Mouse (Mus musculus): Measurements from ENCODE around the gene Tead3. TPM values are rescaled to one million over a fixed set of nuclear protein-coding genes. Genes with fewer than 3 reads are reported as not detected.
A peak's percentile ranks its signal among the peaks of the same experiment; 100 is the strongest.

Gene Tead3
- total RNA-seq (2015; ENCODE audit: low replicate concordance) (not detected in 2 replicates), total RNA-seq (2017; ENCODE audit: low replicate concordance) (not detected in 2 replicates)

DNA sequence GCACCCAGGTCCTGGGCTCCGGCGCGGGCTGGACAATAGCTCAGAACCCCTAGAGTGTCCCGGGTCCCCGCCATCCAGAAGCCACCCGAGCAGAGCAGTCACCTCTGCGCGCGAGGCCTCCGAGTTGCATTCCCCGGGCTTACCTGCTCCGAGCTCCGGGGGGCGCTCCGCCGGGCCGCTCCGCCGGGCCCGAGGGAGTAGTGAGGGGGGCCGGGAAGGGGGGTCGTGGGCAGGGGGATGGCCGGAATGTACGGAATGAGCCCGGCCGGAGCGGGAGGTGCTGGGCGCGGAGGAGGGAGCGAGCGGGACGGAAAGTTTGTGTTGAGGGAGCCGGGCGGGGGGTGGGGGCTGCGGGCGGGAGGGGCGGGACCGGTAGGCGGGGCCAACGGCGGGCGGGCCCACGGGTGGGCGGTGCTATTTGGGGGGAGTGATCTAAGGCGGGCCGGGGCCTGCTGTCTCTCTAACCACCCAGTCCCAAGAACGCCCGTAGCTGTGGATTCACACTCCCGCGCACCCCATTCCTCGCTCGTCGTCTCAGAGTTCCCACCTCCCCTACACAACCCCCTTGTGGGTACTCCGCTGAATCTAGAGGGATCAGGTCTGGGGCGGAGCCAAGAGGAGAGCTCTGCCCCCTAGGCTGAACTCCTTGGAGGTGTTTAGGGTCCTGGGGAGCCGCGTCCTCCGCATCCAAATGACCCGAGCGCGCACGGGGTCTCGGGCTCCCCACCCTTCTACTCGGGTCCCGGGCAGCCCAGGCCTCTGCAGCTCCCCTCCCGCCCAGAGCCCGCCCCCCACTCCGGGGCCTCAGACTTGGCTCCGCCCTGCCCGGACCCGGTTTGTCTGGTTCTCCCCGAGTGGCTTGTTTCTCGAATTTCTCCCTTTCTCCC is at the start of gene Tead3:
TSS of gene Tead3 (minus strand) at position 352 of the 887 bp plus-strand sequence.
- ATAC-seq (replicated peaks; ENCODE audit: low FRiP score, poor library complexity, severe bottlenecking), result no peak

- no peak for ATAC-seq (replicated peaks; ENCODE audit: low FRiP score, poor library complexity, severe bottlenecking)
Measured at GRCm38 (mm10) chr17:28394994-28395393, 44.4 kb upstream of the Tead3 start.

- ATAC-seq (replicated peaks; ENCODE audit: low FRiP score, poor library complexity, severe bottlenecking), result no peak
Measured at GRCm38 (mm10) chr17:28394051-28394765, 43.6 kb upstream of the Tead3 start.

DNA sequence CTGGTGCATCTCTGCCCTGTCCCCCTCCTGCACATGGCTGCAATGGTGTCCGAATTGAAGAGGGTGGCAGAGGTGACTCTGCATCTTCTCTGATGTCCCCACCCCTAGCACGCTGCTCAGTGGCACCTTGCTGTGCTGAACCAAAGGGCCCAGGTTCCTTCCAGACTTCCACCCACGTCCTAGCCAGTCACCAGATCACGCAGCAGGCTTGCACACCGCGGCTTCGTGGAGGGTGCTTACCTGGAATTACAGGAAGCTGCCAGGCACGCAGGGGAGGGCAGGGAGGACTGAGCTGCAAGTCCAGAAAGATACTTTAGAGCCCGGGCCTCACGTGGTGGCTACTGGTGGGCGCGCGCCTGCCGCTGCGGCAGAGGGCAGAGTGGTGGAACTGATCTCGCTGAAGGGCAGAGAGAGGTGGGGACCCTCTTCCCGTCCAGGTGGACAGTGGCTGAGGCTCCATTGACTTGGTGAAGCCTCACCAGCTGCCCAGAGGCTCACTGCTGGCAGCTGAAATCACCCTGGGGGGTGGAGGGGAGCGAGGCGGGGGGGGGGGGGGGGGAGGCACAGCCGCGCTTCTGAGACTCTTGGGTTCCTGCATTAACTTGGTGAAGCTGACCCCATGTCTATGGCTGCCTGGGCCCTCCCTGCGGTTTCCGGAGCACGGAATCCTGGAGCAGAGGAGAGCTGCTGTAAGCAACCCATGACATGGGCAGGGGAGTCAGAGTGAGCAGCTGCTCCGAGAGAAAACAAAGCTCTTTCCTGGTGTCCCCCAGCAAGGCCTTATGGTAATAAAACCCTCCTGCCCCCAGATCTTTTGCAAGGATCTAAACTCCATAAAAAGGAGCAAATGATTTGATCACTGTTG is 41.2 kb upstream of the Tead3 start:
- no peak for ATAC-seq (replicated peaks; ENCODE audit: low FRiP score, poor library complexity, severe bottlenecking)

- no peak for ATAC-seq (replicated peaks; ENCODE audit: low FRiP score, poor library complexity, severe bottlenecking)
Measured at GRCm38 (mm10) chr17:28388534-28388933, 37.9 kb upstream of the Tead3 start.

- 0 out of 2 replicates have a peak, but pooled peaks have one; percentile 46 for ATAC-seq (replicated peaks; ENCODE audit: low FRiP score, poor library complexity, severe bottlenecking)
Measured at GRCm38 (mm10) chr17:28386150-28386905, 35.7 kb upstream of the Tead3 start.

DNA sequence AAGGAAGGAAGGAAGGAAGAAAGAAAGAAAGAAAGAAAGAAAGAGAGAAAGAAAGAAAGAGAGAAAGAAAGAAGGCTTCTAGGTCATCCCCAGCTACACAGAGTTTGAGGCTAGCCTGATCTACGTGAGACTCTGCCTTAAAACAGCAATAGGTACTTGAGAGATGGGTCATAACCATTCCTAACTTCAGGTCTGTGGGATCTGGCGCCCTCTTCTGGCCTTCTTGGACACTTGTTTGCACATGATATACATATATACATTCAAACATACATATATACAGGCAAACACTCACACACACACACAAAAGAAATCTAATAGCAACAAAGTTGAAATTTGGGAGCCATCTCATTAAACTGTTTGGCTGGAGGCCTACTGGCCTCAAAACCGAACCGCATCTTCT is 33.7 kb upstream of the Tead3 start:
- ATAC-seq (replicated peaks; ENCODE audit: low FRiP score, poor library complexity, severe bottlenecking), result no peak

GRCm38 (mm10) chr17:28380255-28380654 is 29.6 kb upstream of the Tead3 start:
- ATAC-seq (replicated peaks; ENCODE audit: low FRiP score, poor library complexity, severe bottlenecking), result no peak

- no peak for ATAC-seq (replicated peaks; ENCODE audit: low FRiP score, poor library complexity, severe bottlenecking)
Measured at GRCm38 (mm10) chr17:28375592-28376061, 25.0 kb upstream of the Tead3 start.

DNA sequence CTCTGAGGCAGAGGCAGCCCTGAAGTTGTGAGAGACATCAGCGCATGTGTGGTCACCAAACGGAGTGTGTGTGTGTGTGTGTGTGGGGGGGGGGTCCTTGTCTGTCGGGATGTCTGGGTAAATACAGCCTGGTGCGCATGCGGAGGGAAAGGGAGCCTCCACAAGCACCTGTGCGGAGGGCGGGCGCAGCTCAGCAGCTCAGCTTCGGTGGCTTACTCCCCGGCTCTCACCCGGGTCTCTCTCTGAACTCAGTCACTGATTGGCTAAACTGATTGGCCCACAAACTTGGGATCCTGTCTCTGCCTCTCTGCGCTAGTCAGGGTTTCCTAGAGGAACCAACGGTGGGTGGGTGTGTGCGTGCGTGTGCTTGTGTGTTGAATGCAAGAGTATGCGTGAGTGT is 23.9 kb upstream of the Tead3 start:
- ATAC-seq (replicated peaks; ENCODE audit: low FRiP score, poor library complexity, severe bottlenecking), result no peak

DNA sequence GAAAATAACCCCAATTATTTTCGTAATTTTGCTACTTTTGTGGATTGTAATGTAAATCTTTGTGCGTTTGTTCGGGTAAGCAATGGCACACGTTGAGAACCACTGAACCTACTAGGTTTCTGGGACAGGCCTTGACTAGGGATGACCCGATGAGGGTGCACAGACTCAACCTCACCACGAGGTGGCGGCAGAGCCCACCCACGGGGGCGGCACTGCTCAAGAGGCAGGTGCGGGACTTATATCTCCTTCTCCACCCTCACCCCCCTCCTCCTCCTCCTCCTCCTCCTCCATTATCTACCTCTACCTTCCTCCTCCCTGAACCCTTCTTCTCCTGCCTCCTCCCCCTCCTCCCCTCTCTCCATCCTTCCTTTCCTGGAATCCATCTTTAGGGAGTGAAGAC is 23.2 kb upstream of the Tead3 start:
- ATAC-seq (replicated peaks; ENCODE audit: low FRiP score, poor library complexity, severe bottlenecking), result peak; percentile 80

DNA sequence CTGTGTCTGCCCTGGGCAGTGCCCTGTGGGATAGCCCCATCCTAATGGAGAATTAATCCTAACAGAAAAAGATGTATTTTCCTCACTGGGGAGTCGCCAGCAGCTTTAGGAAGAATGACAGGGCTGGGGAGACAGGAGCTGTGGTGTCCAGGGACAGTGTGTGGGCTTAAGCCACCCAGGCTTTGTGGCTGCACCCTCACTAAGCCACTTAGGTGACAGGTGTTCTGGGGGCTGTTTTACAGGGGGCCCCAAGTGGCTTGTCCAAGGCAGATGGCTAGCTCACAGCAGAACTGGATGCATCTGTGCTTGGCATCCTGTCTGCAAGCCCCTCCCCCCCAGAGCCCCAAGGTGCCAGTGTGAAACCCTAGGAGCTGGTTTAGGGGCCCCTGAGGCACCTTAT is 21.3 kb upstream of the Tead3 start:
- no peak for ATAC-seq (replicated peaks; ENCODE audit: low FRiP score, poor library complexity, severe bottlenecking)

DNA sequence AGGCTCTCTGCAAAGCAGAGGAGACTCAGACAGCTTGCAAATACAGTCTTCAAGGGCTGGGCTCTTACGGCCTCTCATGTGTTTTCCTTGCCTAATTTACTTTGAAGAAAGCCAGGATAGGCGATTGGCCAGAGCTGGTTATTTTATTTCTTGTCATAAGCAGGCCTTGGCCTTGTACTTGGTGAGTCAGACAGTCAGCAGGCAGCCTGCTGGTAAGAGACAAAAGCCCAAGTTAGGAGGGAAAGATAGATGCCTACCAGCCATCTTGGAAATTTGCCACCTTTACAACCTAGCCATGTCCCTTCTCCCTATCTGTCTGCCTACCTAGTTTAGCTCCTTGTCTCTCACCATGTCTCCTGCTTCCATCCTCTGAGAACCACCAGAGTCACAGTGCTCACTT is 20.7 kb upstream of the Tead3 start:
- no peak for ATAC-seq (replicated peaks; ENCODE audit: low FRiP score, poor library complexity, severe bottlenecking)

- no peak for ATAC-seq (replicated peaks; ENCODE audit: low FRiP score, poor library complexity, severe bottlenecking)
Measured at GRCm38 (mm10) chr17:28369056-28369455, 18.4 kb upstream of the Tead3 start.

DNA sequence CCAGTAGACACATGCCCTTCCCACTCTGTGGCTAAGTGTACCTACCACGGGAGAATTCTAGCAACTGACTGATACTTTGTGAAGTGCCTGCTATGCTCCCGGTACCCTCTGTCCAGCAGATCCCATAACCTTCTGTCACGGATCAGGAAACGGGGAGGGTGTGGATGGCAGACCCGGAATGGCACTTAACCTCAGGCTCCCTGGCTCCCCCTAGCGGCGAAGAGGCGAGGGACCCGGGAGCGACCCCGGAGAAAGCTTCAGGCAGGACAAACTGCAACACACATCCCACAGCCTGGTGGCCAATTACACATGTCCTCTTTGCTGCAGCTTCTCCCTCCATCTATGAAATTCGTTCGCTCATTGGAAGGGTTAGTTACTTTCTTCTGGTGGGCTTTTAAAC is 17.8 kb upstream of the Tead3 start:
- ATAC-seq (replicated peaks; ENCODE audit: low FRiP score, poor library complexity, severe bottlenecking), result 0 out of 2 replicates have a peak, but pooled peaks have one; percentile 52

DNA sequence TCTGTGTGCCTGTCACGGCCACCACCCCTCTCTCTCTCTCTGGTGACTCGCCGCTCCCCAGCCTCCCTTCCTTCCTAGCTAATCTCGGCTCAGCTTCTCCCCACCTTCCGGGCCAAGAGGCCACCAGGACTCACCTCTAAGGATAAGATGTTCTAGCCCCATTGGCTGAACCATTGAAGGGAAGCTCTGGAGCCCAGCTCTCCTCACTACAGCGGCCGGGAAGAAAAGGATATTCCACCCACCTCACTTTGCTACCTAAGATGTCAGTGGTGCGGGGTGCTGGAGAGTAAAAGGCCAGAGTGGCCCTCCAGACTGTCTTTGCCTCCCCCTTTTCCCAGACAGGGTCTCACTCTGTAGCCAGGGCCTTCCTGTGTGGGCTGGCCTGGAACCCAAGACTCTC is 14.5 kb upstream of the Tead3 start, which contains the start of gene Tulp1:
TSS of gene Tulp1 (minus strand) at position 101 of the 400 bp plus-strand sequence.
- no peak for ATAC-seq (replicated peaks; ENCODE audit: low FRiP score, poor library complexity, severe bottlenecking)

- no peak for ATAC-seq (replicated peaks; ENCODE audit: low FRiP score, poor library complexity, severe bottlenecking)
Measured at GRCm38 (mm10) chr17:28363507-28363906, 12.9 kb upstream of the Tead3 start.

DNA sequence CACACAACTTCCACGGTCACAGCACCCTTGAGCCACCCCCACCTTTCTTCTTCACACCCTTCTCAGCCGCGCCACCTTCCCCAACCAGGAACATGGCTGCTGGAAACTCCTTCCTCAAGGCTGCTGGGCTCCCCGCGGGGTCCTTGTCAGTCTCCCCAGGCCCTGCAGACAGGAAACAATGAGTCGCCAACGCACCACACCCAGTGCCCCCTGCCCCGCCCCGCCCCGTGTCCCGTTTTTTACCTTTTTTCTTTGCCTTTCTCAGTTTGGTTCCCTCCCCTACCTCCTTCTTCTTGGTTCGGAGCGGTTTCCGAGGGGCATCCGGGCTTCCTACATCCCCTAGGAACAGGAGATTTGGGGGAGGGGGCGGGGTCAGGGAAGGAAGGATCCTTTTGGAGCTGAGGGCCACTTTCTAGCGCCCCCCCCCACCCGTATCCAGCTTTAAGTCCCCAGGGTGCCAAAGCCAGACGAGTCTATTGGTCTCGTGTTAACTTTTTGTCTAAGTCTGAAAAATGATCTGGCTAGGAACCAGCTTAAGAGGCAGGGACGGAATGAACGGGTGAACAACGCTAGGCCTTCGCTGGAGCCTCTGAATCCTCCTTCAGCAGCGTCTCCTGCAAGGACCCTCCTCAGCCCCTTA is 12.2 kb upstream of the Tead3 start:
- ATAC-seq (replicated peaks; ENCODE audit: low FRiP score, poor library complexity, severe bottlenecking), result no peak
